10 mouse cellular contexts compared by ENCODE assay signal in the genomic region with DNA sequence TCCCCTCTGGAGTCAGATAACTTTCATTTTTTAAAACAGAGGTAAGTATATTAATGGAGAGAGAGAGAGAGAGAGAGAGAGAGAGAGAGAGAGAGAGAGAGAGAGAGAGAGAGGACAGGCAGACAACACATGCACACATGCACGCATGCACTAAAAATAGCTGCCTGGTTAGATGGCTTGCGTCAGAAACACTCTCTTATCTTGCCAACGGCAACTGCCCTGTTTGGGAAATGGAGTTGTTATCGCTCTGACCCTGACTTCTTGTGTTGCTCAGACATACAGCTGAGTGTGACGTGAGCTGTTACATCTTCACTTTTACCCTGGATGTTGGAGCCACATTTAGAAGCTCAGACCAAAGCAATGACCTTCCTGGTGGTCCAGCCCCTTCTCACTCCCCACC. TPM values are rescaled to one million over a fixed set of nuclear protein-coding genes. Genes with fewer than 3 reads are reported as not detected.
DNase-seq lines count a peak whose midpoint lies in the region; ATAC-seq lines count a peak whose summit lies in the region.
"Had no signal": no experiment of that assay in that cellular context is flagged by ENCODE, and none has a peak within 500 bp of the region (broad histone marks: within the 10 kb centered on the region; RNA-seq: fewer than 3 reads in every experiment).

No protein-coding gene starts in this region.

- ATAC-seq in hematopoietic stem cell, adult 5-6 weeks (replicated peaks in 1 of 2; ENCODE audit: insufficient read depth in 1 of 2, low FRiP score in 2 of 2, low TSS enrichment in 1 of 2, low read depth in 1 of 2, poor library complexity in 2 of 2, severe bottlenecking in 2 of 2), result peak; percentile 96 to 98
- ATAC-seq: forebrain, embryonic 14.5 days had no signal

- peak; percentile 56 to 78 for DNase-seq in adrenal gland, adult (ENCODE audit: inconsistent age in 2 of 2, low spot score in 1 of 2)
- DNase-seq in adrenal gland, adult 18-20 months (ENCODE audit: low spot score in 2 of 2), result no peak
- DNase-seq in spleen, postnatal 36 days (ENCODE audit: low spot score in 2 of 2), result peak; percentile 44 to 73
- DNase-seq in spleen, postnatal 14 days (ENCODE audit: low spot score in 2 of 2), result no peak
- DNase-seq in yolk sac, embryonic 10.5 days (ENCODE audit: low spot score), result peak; percentile 47
- no peak for DNase-seq in urinary bladder, postnatal 25 days (ENCODE audit: low spot score)
- no peak for DNase-seq in urinary bladder, postnatal 10 days (ENCODE audit: low spot score)
- DNase-seq: cerebellum, adult 9-11 months had no signal

RNA-seq across cellular contexts. Expression of gene Olfml2b, which starts 21.4 kb away (rescaled TPM):
- total RNA-seq in adrenal gland, adult 18-20 months (2021), result 1 to 10 TPM; 5.1 to 5.2 TPM
- 3.0 and 5.3 TPM in 2 replicates for total RNA-seq in hematopoietic stem cell, adult 5-6 weeks (2017)

RNA-seq across cellular contexts. Expression of gene Nos1ap, which starts 33.3 kb away (rescaled TPM):
- 10 to 100 TPM; 15.7 to 19.7 TPM for total RNA-seq in adrenal gland, adult 18-20 months (2021)
- 5.7 and 14.3 TPM in 2 replicates for total RNA-seq in hematopoietic stem cell, adult 5-6 weeks (2017)

Comparison
In these comparisons a context has a peak if more than half of its experiments do, and no peak if none do; other contexts are left out.
1. DNase-seq: peak in adrenal gland, adult (2 of 2), spleen, postnatal 36 days (2 of 2) and yolk sac, embryonic 10.5 days (single experiment); none in adrenal gland, adult 18-20 months (0 of 2), spleen, postnatal 14 days (0 of 2), urinary bladder, postnatal 25 days (single experiment) and urinary bladder, postnatal 10 days (single experiment).